Mouse (Mus musculus) bone marrow macrophage, adult 2 months (primary cell): ENCODE measurements around the gene Fcgr1. TPM values are rescaled to one million over a fixed set of nuclear protein-coding genes. Genes with fewer than 3 reads are reported as not detected.

Experiments used
- H3K27ac ChIP-seq: 2 replicates; pipeline ENCODE4 v1.5.1; 2012; ENCODE audit warnings: low read depth, low read length; ENCODE audit not compliant: insufficient read depth
- H3K4me1 ChIP-seq: 2 replicates; pipeline ENCODE4 v1.6.1; 2012; ENCODE audit warnings: low read length; ENCODE audit not compliant: control insufficient read depth, insufficient read depth
- H3K4me3 ChIP-seq: 2 replicates; pipeline ENCODE4 v1.5.1; 2012; ENCODE audit warnings: mild to moderate bottlenecking, low read length, moderate library complexity; ENCODE audit not compliant: insufficient read depth
- CTCF ChIP-seq: IDR thresholded peaks from 2 replicates; pipeline ENCODE4 v1.5.1; 2012; ENCODE audit warnings: low read depth, mild to moderate bottlenecking, low read length, moderate library complexity
- POLR2A ChIP-seq: IDR thresholded peaks from 2 replicates; pipeline ENCODE4 v1.6.1; 2012; ENCODE audit warnings: mild to moderate bottlenecking, low read depth, low read length, borderline replicate concordance
- polyA plus RNA-seq: library from polyadenylated mRNA; stranded (reverse); fragments of >200 nt; gene quantifications from 2 replicates; pipeline ENCODE4 v1.2.4, GENCODE M21; 2012; ENCODE audit not compliant: missing spikeins, insufficient read depth, insufficient read length

Gene Fcgr1
- polyA plus RNA-seq, 1 experiment = 166 TPM

GRCm38 (mm10) chr3:96251787-96252186, 42.0 kb downstream of the Fcgr1 start:
- Histone ChIP-seq H3K27ac (peak overlapping the region; percentile 95), H3K4me3 (no peak overlapping the region), H3K4me1 (peaks cover 37% of the 10 kb centered on the region)
- no peak for TF ChIP-seq POLR2A
- TF ChIP-seq CTCF = no peak

- Histone ChIP-seq H3K27ac (peak overlapping the region; percentile 96), H3K4me3 (peak overlapping the region; percentile 25), H3K4me1 (peaks cover 34% of the 10 kb centered on the region)
- TF ChIP-seq POLR2A = no peak
- no peak for TF ChIP-seq CTCF
These were observed 42.9 kb downstream of the Fcgr1 start for GRCm38 (mm10) chr3:96250890-96251289.

DNA sequence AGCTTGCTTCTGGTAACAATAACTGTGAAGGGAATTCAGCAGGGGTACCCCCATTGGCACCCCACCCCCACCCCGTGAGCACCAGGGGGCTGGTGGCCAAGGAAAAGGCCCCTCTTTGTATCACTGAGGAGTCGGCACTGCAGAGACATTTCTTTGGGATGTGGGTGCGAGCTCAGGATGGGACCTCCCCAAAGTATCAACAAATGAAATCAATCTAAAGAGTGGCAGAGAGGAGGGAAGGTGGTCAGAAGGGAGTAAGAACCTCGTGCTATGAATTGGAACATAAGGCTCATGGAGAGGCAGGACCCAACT, 44.8 kb downstream of the Fcgr1 start:
- Histone ChIP-seq H3K27ac (no peak overlapping the region), H3K4me3 (0 out of 2 replicates have a peak overlapping the region, but pooled peaks have one; percentile 1), H3K4me1 (peaks cover 27% of the 10 kb centered on the region)
- TF ChIP-seq CTCF (no peak), POLR2A (no peak)

- H3K4me1 ChIP-seq = peaks cover 33% of the 10 kb centered on the region
These were observed 45.4 kb downstream of the Fcgr1 start for GRCm38 (mm10) chr3:96248141-96249033.

GRCm38 (mm10) chr3:96247356-96248140, 46.2 kb downstream of the Fcgr1 start:
- Histone ChIP-seq H3K4me3 (peak overlapping the region; percentile 61), H3K4me1 (peaks cover 39% of the 10 kb centered on the region), H3K27ac (peak overlapping the region; percentile 74)
- TF ChIP-seq POLR2A = no peak
- no peak for TF ChIP-seq CTCF

More at GRCm38 (mm10) chr3:96248141-96249033, 45.4 kb downstream of the Fcgr1 start:
- peak overlapping the region; percentile 1; the same call in 1 of the 2 replicates for H3K4me3 ChIP-seq
- H3K27ac ChIP-seq = 0 out of 2 replicates have a peak overlapping the region, but pooled peaks have one; percentile 16
- TF ChIP-seq CTCF (no peak), POLR2A (no peak)

GRCm38 (mm10) chr3:96246427-96246856, 47.3 kb downstream of the Fcgr1 start, which contains the start of gene Hist2h3c1:
TSS of gene Hist2h3c1 (plus strand) at chr3:96246685.
- Histone ChIP-seq H3K4me3 (peak within 1 kb of the TSS; percentile 61), H3K4me1 (peaks cover 40% of the 10 kb centered on the region), H3K27ac (peak within 1 kb of the TSS; percentile 79)

DNA sequence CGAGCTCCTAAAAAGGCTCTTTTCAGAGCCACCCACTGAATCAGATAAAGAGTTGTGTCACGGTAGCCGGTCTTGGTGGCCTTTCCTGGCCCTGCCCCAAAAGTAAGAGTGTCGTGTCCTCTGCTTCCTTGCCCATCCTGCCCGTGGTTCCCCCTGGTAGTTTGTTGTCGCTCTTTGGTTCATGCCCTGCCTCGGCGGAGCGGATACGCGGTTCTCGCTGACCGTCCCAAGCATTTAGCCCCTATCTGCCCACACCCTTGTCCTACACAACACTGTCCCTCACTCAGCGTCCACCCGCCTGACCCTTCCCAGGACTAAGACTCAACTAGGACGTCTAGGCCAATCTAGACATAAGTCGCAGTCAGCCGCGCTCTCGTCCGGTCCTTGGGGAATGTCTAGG, 47.8 kb downstream of the Fcgr1 start:
- H3K27ac ChIP-seq = peak overlapping the region; percentile 79
- H3K4me3 ChIP-seq = peak overlapping the region; percentile 58
- H3K4me1 ChIP-seq = peaks cover 38% of the 10 kb centered on the region

- Histone ChIP-seq H3K4me3 (peak within 1 kb of the TSS; percentile 81), H3K4me1 (peaks cover 33% of the 10 kb centered on the region), H3K27ac (peak within 1 kb of the TSS; percentile 97)
These were observed 48.5 kb downstream of the Fcgr1 start, which contains the start of gene Hist2h2aa1 for GRCm38 (mm10) chr3:96245003-96245886. TSS of gene Hist2h2aa1 (plus strand) at chr3:96245497.

- Histone ChIP-seq H3K4me3 (peak overlapping the region; percentile 27), H3K4me1 (peaks cover 25% of the 10 kb centered on the region), H3K27ac (peak overlapping the region; percentile 97)
- TF ChIP-seq CTCF (no peak), POLR2A (no peak)
These were observed 49.7 kb downstream of the Fcgr1 start for GRCm38 (mm10) chr3:96243921-96244572.
